Mouse (Mus musculus) liver, embryonic 14.5 days (tissue): ENCODE results near the gene Sap18b.

Experiments
- CTCF ChIP-seq: IDR thresholded peaks from 2 replicates; pipeline ENCODE4 v1.5.1; 2016; ENCODE audit warnings: antibody characterized with exemption, low read depth, control low read depth
- EP300 ChIP-seq: IDR thresholded peaks from 2 replicates; pipeline ENCODE4 v1.6.1; 2016; ENCODE audit warnings: antibody characterized with exemption, low read depth

DNA sequence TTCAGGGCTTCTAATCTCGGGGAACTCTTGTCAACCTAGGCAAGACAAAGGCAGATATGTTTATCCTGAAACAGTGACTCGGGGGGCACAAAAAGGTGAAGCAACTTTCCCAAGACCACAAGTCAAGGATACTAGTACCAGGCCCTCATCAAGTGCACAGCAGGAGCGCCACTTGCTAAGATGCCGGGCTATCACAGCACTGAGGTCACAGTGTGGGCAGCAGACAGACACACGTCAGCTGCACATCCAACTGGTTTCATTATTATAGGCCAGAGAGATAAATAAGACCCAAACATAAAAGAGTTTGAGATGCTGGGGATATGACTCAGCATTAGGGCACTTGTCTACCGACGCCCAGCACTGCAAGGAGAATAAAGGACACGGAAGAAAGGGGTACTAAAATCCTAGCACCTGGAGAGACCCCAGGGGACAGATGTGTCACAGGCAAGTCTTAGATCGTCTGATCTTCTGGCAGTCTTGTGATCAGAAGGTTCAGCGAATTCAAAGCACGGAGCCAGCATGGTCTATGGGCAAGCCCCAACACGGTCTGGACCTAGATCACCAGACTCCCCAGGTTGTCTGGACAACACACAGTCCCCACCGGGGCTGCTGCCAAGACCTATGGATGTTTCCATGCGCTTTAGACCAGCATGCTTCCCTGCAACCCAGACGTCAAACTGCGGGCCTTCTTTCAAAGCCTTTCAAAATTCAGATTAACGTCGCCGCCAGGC is 23.8 kb downstream of the Sap18b start:
- TF ChIP-seq CTCF (no peak), EP300 (no peak)
